Mouse (Mus musculus): Measurements from ENCODE around the gene Zhx3. TPM values are rescaled to one million over a fixed set of nuclear protein-coding genes. Genes with fewer than 3 reads are reported as not detected.

Zhx3 gene
- total RNA-seq, 2 experiments from 2014 or later, result 1.8 to 3.7 TPM

DNA sequence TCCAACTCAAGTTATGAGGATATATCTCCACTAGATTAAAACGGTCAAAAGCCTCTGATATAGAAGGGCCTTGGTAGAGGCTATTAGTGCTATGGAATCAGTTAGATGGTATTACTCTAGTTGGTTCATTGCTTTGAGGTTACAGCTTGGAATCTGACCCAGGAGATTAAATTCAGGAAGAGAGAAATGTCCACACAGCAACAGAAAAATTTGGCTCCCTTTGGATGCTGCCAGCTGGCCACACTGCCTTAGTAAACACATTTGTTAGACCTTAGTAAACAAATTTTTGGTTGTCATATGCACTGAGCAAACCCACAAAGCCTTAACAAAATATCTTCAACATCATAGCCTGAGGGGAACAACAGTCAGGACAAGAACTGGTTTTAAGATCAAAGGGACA is 62.0 kb downstream of the Zhx3 start:
- ATAC-seq (replicated peaks; ENCODE audit: low FRiP score, poor library complexity, severe bottlenecking), result no peak

DNA sequence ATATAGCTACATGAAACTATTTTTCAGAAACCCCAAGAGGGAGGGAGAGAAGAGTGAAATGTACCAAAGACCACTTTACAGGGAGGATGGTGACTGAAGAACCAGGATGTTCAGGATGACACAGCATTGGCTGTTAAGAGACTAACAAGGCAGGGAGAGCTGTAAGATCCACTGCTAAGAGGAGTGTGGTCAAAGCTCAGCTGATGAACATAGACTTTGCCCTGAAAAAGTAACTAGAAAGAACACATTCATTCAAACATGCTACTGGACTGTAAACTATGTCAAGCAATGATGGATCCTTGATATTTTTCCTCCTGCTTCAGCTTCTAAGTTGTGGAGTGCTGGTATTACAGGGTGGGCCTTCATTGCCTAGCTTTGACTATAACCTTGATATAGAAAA is 62.4 kb downstream of the Zhx3 start:
- no peak for ATAC-seq (replicated peaks; ENCODE audit: low FRiP score, poor library complexity, severe bottlenecking)

DNA sequence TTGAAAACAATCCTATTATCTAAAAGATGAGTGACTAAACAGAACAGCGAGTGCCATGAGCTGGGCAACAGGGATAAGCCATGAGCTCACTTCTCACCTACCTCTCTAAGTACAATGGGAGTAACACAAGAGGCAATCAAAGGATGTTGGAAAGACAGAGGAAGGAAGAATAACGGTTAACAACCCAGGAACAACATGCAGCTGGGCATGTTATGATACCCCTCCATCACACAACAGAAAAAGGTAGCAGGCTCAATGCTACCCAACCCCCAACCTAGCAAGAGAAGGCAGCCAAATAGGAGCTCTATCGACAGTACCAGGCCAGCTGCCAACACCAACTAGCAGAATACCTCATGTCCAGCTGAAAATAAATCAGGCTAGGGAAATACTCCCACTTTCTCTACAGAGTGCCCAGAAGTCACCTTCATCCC is 66.7 kb downstream of the Zhx3 start:
- ATAC-seq (replicated peaks; ENCODE audit: low FRiP score, poor library complexity, severe bottlenecking), result no peak

DNA sequence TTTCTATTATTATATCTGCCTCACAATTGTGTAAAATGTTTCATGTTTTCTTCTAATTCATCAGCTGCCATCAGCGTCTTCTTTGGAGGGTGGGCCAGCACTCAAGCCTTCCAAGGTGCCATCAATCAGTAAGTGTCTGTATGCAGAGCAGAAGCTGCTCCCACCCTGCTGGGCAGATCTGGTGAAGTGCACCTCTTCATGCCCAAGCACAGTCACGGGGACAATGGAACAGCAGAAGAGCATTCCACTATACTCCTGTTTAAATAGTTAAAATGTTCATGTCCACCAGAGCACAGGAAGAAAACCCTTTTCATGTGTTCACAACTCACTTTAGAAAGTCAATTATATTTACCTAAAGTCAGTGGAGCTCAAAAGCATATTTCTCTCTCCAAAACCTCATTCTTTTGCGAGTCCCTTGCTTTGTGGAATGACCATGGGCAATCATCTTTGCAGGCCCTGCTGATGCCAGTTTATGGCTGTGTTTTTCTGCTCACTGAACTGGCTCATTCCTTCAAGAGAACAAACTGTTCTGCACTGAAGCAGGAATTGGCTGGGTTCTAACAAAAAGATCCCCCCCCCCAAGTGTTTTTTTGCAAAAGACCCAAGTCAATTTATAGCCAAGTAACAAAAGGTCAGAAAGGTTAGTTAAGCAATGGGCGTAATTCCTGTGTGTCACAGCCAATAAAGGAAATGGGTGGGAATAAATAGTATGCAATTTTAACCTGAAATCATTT is 67.8 kb downstream of the Zhx3 start:
- no peak for ATAC-seq (replicated peaks; ENCODE audit: low FRiP score, poor library complexity, severe bottlenecking)

DNA sequence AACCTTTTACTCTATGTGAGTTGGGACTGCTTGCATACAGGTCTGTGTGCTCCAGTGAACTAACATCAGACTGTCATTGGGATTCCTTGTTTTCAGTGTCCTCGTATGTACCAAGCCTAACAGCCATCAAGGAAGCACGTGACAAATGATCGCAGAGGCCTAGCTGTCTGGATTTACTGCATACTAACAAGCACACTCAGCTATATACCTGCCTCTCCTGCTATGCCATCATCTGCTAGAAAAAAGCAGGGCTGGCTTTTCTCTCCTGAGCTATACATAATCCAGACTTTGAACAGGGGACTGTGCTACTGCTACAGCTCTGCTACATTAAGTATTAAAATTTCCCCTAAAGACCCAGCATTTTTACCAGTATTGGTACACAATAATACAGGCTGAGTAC is 70.5 kb downstream of the Zhx3 start:
- no peak for ATAC-seq (replicated peaks; ENCODE audit: low FRiP score, poor library complexity, severe bottlenecking)

DNA sequence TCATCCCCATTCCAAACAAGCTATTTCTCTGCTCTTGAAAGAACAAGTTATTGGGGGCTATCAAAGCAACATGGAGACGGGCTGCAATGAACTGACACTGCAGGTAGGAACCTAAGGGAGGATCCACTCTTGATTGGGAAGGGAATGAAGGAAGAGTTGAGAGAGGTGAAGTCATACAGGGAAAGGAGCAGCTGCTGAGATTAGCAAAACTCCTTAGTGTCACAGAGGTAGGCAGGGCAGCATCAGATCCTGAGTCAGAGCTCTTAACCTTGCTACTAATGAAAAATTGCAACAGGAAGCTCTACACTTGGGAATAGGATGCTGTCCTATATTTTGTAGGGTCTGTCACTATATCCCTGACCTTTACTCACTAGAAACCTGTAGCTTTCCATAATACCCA is 71.8 kb downstream of the Zhx3 start:
- no peak for ATAC-seq (replicated peaks; ENCODE audit: low FRiP score, poor library complexity, severe bottlenecking)

DNA sequence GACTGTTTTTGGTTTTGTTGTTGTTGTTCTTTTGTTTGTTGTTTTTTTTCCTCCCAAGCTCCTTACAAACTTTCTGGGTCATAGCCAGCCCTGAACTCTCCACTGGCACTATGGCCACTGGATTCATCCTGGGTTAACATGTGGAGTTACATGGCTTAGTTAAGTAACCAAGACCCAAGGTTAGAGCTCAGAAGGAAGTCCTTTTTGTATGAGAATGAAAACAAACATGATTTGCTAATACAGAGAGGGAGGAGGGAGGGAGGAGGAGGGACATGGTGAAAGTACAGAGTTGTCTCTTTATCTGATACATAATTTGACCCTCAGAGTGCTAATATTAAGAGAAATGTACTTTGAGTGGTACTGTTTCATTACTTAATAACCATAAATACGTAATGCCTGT is 74.6 kb downstream of the Zhx3 start:
- no peak for ATAC-seq (replicated peaks; ENCODE audit: low FRiP score, poor library complexity, severe bottlenecking)

DNA sequence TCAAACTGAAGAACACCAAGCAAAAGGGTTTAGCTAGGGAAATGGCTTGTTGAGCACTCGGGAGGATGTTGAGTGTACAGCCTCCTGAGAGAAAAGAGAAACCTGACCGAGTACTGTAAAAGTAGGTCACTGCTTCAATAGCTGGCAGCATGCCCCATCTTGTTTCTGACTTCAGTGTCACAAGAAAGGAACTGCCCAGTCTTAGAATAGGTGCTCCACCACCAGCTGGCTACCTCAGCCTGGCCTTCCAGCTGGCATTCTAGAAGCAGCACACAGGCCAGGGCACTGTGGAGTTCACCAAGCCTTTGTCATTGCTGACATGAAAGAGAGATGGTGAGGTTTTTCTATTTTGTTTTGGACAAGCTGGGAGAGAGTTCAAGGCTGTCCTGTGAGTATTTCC is 75.8 kb downstream of the Zhx3 start:
- ATAC-seq (replicated peaks; ENCODE audit: low FRiP score, poor library complexity, severe bottlenecking), result no peak

DNA sequence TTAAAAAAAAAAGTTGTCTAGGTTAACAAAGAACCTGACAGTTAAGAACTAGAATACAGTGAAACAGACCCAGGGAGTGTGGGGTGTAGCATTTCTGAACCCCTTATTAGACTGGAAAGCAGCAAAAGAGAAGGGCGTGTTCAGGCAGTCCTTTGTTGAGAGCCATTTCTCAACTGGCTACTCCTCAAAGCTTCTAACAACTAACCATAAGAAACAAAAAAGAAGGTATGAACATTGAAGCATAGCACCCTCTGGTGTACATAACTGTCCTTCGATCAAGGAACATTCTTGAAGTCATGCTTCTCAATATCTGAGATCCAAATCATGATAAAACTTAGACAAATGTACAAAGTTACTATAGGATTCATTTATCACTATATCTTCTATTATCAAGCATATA is 79.7 kb downstream of the Zhx3 start:
- ATAC-seq (replicated peaks; ENCODE audit: low FRiP score, poor library complexity, severe bottlenecking), result no peak

DNA sequence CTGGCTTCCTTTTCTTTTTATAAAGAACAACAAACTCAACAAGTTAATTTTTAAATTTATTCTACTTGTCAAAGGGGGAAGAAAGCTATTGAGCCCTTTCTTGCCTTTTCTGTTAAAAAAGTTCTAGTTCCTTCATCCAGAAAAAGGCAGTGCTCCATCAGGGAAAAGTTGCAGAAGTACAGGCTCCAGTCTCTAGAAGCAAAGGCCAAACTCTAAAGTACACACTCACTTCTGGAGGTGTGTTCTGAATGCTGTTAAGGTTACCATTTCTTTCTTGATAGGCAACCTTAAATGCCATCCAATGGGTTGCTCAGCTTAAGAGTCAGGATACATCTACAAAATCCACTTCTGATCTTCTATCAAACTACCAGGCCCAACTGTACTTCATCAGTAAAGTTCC is 83.1 kb downstream of the Zhx3 start:
- no peak for ATAC-seq (replicated peaks; ENCODE audit: low FRiP score, poor library complexity, severe bottlenecking)

DNA sequence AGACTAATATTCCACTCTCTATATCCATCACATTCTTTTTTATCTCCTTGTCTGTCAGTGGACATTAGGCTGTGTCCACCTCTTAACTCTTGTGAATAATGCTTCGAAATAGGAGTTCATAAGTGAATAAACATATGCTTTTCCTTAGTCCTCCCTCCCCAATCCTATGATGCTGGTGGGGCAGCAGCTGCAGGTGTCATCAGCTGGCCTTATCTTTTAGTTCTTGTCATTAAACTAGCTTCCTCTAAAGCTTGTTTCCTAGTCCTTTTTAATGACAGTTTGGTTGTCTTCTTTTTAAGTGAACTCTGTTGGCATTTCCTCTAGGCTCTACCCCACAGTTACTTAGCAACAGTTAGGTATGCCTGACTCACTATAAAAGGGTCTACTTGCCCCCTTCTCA is 83.8 kb downstream of the Zhx3 start:
- ATAC-seq (replicated peaks; ENCODE audit: low FRiP score, poor library complexity, severe bottlenecking), result no peak

DNA sequence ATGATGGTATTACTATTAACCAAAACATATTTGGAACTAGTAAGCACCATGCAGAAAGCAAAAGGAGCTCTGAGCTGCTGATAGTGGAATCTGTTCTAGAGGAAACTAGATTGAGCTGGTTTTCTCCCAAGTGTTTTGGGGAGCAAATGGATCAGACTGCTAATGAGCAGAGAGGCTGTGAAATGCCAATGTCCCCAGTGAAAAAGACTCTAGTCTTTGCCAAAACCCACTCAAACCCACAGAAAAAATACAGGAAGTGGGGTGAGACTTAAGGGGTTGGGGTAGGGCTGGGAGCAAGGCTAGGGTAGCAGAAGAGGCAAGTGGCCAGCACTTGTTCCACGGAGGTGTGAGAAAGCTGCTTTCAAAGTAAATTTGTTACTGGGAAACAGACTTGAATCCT is 86.5 kb downstream of the Zhx3 start:
- ATAC-seq (replicated peaks; ENCODE audit: low FRiP score, poor library complexity, severe bottlenecking), result no peak

DNA sequence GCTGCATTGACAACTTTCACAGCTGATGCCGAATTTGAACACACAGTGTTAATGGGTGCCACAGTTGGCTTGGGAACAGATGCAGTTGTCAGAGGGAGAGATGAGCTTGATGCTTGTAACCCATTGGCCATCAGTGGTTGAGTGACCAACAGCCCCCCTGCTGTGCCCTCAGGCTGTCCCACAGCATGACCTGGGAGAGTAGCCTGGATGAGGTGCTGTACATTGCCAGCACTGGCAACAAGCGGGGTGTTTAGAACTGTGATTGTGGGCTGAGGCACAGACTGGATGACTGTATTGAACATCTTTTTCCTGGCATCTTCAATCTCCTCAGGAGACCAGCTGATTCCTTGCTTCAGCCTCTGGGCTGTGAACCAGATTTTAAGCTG is 92.0 kb downstream of the Zhx3 start:
- ATAC-seq (replicated peaks; ENCODE audit: low FRiP score, poor library complexity, severe bottlenecking), result no peak

DNA sequence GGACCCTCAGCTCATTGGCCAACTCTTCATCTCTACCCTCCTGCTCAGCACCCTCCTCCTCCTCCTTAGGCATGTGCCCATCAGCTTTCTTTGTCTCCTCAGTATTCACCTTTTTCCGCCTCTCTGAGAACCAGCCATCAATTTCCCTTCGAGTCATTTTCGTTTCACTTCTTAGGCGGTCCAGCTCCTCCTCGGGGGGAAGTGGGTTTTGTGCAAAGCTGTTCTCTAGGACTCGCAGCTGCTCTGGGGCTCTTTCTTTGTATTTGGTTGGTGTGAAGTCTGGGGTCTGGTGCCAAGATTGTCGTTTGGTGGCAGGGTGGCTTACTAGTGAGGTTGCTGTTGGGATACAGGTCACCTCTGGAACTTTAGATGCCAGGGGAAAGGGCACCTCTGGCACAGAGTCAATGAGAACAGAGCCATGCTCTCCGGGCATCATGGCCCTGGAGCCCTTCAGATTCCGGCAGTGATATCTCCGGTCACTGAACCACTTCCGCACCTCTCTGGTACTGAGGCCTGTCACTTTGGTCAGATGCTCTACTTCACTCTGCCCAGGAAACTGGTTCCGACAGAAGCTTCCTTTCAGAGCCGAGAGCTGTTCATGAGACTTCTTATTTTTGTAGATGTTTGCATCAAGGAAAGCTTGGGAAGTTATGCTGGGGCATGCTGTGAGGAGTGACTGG is 92.5 kb downstream of the Zhx3 start:
- no peak for ATAC-seq (replicated peaks; ENCODE audit: low FRiP score, poor library complexity, severe bottlenecking)

DNA sequence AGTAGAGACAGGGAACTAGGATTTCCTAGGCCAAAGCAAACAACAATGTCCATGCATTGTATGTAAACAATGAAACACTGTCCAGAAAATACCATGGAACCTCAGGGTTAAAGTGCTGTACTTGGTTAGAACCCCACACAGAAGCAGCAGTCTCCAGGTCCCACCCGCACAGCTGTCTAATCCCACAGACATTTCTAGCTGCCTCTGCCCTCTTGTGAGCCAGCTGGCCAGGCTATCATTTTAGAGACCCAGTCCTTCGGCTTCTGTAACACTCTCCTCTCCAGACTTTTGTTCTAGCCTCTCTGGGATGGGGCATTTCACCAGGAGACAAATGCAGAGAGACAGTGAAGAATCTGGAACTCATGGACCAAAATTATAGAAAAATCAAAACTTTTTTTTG is 94.8 kb downstream of the Zhx3 start:
- ATAC-seq (replicated peaks; ENCODE audit: low FRiP score, poor library complexity, severe bottlenecking), result no peak

DNA sequence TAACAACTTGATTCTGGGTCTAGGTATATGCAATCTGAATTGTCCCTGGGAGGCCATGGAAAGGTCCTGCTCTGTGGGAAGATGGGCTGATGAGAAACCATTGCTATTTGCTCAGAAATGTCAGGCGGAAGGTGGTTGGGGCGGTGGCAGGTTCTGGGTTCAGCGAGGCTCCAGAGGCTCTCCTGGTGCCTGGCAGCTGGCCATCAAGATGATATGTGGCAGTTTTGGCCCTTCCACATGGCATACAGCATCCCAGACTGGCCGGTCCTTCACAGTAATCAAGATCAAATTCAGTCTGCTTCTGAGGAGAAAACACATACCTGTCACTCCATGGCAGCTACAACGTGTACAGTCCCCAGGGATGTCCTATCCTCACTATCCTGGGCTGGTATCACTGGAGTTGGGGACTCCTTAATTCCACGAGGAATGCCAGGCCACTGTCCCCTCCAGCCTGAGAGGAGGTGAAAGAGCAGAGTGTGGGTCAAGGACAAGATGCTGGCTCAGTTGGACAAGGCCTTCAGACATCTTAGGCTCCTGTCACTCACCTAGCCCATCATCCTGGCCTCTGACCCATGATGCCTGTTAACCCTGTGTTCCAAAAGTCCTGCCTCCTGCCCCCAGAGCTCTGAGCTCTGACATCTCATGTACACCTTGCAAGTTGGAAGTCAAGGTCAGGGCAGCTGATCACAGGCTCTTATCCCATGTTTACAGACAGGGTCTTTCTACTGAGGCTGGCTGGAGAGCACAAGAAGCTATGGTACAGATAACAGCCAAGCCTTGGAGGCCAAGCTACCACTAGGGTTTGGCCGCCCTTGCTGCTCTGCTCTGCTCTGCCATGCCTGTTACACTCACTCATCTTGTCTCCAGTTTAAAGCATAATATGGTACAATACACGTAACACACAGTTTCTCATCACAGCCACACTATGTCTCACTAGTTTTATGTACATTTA is 101.2 kb downstream of the Zhx3 start:
- ATAC-seq (replicated peaks; ENCODE audit: low FRiP score, poor library complexity, severe bottlenecking), result no peak

DNA sequence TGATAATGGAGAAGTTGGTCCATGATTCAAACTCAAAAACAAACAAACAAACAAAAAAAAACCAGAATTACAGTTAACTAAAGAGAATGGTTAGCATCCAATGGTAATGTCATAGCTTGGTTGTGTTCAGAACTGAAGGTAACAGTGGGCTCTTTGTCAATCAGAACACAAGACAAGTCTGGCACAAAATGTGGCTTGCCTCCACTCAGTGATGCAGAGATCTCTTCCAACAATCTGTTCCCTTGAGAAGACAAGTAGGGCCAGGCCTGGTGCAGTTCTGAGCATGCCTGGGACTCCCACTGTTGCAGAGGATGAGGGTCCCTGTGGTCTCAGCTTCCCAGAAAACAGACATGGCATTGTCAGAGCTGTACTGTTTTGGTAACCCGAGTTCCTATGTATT is 101.9 kb downstream of the Zhx3 start:
- no peak for ATAC-seq (replicated peaks; ENCODE audit: low FRiP score, poor library complexity, severe bottlenecking)

DNA sequence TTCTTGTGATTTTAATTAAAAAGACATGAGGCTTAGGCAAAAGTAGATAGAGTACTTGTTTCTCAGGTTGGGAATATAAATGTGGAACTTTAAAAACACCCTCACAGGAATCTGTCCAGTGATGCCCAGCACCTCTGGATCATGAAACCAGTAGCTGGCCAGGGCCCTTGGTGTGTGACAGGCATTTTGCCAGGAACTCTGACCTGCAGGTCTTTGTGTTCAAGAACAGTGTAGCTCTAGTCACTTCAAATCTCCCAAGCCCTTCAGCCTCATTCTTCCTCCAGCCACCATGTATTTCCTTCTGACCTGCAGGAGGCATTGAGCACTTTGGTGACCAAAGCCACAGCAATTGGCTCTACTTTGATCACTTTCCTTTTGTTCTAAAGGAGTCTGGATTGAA is 102.4 kb downstream of the Zhx3 start:
- no peak for ATAC-seq (replicated peaks; ENCODE audit: low FRiP score, poor library complexity, severe bottlenecking)

DNA sequence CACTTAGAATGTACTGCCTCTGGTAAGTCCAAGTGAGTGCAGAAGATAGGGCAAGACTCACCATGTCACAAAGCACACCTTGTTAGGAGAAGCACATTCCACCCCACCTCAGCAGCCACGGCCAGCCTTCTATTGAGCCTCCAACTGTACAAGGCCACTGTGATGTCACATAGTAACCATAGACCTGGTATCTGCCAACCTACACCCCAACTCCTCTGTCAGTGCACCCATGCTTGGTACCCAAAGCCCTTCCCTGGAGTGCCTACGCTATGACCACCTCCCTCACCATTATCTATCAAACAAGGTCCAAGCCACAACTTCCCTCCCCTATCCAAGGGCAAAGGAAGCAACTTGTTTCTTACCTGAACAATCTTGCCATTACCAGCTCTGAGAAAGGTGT is 103.8 kb downstream of the Zhx3 start:
- no peak for ATAC-seq (replicated peaks; ENCODE audit: low FRiP score, poor library complexity, severe bottlenecking)

DNA sequence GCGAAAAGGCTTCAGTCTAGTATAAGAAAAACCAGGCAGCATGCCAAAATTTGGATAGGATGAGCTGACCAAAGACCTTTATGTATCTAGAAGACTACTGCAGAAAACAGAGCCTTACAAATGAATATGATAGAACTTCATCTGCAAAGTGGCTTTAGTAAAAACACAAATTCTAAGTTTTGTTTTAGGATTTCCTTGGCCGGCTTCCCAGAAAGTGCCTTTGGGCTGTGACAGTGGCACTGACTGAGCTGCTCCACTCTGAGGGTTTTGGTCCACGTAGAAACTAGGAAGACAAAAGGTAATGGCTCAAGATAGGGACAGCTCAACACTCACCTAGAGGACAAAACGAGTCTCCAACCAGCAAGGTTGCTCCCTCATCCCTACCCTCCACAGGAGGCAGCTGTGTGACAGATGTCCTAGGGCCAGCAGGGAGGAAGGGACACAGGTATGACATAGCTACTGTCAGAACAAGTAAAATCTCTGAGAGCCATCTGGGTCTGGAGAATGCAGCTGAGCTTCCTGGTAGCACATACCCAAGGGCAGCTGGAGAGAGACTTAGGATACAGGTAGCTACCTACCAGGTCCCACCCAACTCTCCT is 104.6 kb downstream of the Zhx3 start:
- ATAC-seq (replicated peaks; ENCODE audit: low FRiP score, poor library complexity, severe bottlenecking), result no peak

All from erythroblast, adult 5-6 weeks (primary cell).